Mouse (Mus musculus) gastrocnemius, postnatal 14 days (tissue): ENCODE measurements around the gene Ccdc102a. TPM values are rescaled to one million over a fixed set of nuclear protein-coding genes. Genes with fewer than 3 reads are reported as not detected.
A peak's percentile ranks its signal among the peaks of the same experiment; 100 is the strongest.

ENCODE experiments used
- DNase-seq: peaks from one replicate; pipeline ENCODE4 v3.0.0; 2021; ENCODE audit warnings: mixed read lengths
- intact Hi-C: fragments of 180-260 bp; cut with DNase I; formaldehyde crosslinking; loops from one replicate; pipeline ENCODE4 v1.15.1; 2025; ENCODE audit warnings: low total_unique reads
- total RNA-seq, 2 experiments: library from RNA; stranded (reverse); gene quantifications; 2 replicates each; pipeline ENCODE4 v1.2.3; 2021

The Ccdc102a gene
- total RNA-seq, 2 experiments from 2014 or later: 7.1 to 10.9 TPM

- intact Hi-C loops: no loop called here
Measured at GRCm38 (mm10) chr8:94928227-94928626, 10.3 kb upstream of the Ccdc102a start.

GRCm38 (mm10) chr8:94923405-94923804, 5.5 kb upstream of the Ccdc102a start, which contains the start of gene Adgrg5:
Adgrg5 (plus strand) TSS chr8:94923694.
- intact Hi-C loops: no loop called here
- no peak for DNase-seq

More at GRCm38 (mm10) chr8:94928227-94928626, 10.3 kb upstream of the Ccdc102a start:
- no peak for DNase-seq

GRCm38 (mm10) chr8:94922602-94923001, 4.7 kb upstream of the Ccdc102a start:
- no peak for DNase-seq
- intact Hi-C loops: no loop called here

- intact Hi-C loops: no loop called here
- no peak for DNase-seq
Measured at GRCm38 (mm10) chr8:94922176-94922575, 4.3 kb upstream of the Ccdc102a start.

- intact Hi-C loops: no loop called here
- no peak for DNase-seq
Measured at GRCm38 (mm10) chr8:94919256-94919655, 1.4 kb upstream of the Ccdc102a start.

GRCm38 (mm10) chr8:94917352-94917751, 546 bp downstream of the Ccdc102a start:
- DNase-seq: peak; percentile 98
- intact Hi-C loops: no loop called here

GRCm38 (mm10) chr8:94916960-94917324, 956 bp downstream of the Ccdc102a start:
- intact Hi-C loops: no loop called here
- no peak for DNase-seq

- intact Hi-C loops: no loop called here
- no peak for DNase-seq
Measured at GRCm38 (mm10) chr8:94916311-94916959, 1.5 kb downstream of the Ccdc102a start.

- peak; percentile 76 for DNase-seq
Measured at GRCm38 (mm10) chr8:94914701-94915101, 3.2 kb downstream of the Ccdc102a start.

GRCm38 (mm10) chr8:94914256-94914655, 3.6 kb downstream of the Ccdc102a start:
- DNase-seq: no peak
- intact Hi-C loops: no loop called here

More at GRCm38 (mm10) chr8:94914701-94915101, 3.2 kb downstream of the Ccdc102a start:
- intact Hi-C loops: no loop called here

GRCm38 (mm10) chr8:94913061-94913660, 4.7 kb downstream of the Ccdc102a start:
- DNase-seq: peak; percentile 77
- intact Hi-C loops: no loop called here

- intact Hi-C loops: loop anchor here (5.0 kb wide), 1 partner anchor 92 kb away; no protein-coding TSS in a partner anchor
- peak; percentile 81 for DNase-seq
Measured at GRCm38 (mm10) chr8:94908847-94909246, 9.1 kb downstream of the Ccdc102a start.

GRCm38 (mm10) chr8:94907591-94908300, 10.2 kb downstream of the Ccdc102a start:
- DNase-seq: no peak

GRCm38 (mm10) chr8:94904450-94905175, 13.3 kb downstream of the Ccdc102a start:
- intact Hi-C loops: loop anchor here (5.0 kb wide), 1 partner anchor 87 kb away; no protein-coding TSS in a partner anchor

More at GRCm38 (mm10) chr8:94907591-94908300, 10.2 kb downstream of the Ccdc102a start:
- intact Hi-C loops: loop anchor here (5.0 kb wide), 1 partner anchor 90 kb away; no protein-coding TSS in a partner anchor

GRCm38 (mm10) chr8:94903709-94904108, 14.2 kb downstream of the Ccdc102a start:
- intact Hi-C loops: no loop called here
- DNase-seq: no peak

More at GRCm38 (mm10) chr8:94904450-94905175, 13.3 kb downstream of the Ccdc102a start:
- peak; percentile 88 for DNase-seq

- intact Hi-C loops: no loop called here
- no peak for DNase-seq
Measured at GRCm38 (mm10) chr8:94901031-94901430, 16.9 kb downstream of the Ccdc102a start.

- DNase-seq: no peak
- intact Hi-C loops: no loop called here
Measured at GRCm38 (mm10) chr8:94900617-94901016, 17.3 kb downstream of the Ccdc102a start.

- intact Hi-C loops: no loop called here
Measured at GRCm38 (mm10) chr8:94899262-94899661, 18.6 kb downstream of the Ccdc102a start.

GRCm38 (mm10) chr8:94892917-94893316, 25.0 kb downstream of the Ccdc102a start:
- intact Hi-C loops: no loop called here
- DNase-seq: no peak

More at GRCm38 (mm10) chr8:94899262-94899661, 18.6 kb downstream of the Ccdc102a start:
- DNase-seq: no peak
